Mouse (Mus musculus) lung, postnatal 10 days (tissue): ENCODE measurements around the gene Gm20219.

Source experiments
- DNase-seq: peaks from one replicate; pipeline ENCODE4 v3.0.0; 2021

Gm20219 gene

DNA sequence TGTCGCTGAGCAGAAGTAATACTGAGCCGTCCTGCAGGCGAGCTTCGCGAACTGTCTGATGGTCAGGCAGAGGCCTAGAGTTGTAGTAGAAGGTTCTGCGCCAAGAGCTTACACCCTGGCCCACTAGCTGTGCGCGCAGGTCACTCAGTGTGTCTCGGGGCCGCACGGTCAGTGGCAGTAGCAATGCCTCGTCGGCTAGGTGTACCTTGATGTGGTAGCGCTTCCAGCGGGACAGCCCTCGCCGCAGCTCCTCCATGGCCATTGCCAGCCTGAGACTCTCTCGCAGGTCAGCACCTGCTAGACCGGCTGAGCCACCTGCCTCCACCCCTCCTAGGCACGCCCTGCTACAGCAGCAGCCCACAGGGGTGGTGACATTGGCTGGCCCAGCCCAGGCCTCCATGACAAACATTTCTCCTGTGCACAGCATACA is at the start of gene Gm20219:
Gene Gm20219, minus strand, starts transcription at position 266 of the 430 bp plus-strand sequence.
- DNase-seq = peak; percentile 68

DNA sequence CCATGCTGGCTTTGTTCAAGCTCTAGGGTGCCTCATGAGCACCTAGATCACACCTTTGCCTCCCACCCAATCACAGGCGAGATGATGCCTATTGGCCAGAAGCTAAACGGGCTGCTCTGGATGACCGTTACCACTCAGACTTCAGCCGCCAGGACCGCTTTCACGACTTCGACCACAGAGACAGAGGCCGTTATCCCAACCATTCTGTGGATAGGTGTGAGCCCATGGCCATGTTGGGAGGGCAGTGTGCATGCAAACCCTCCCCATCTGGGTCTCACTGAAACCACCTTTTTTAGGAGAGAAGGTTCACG is 49.8 kb upstream of the Gm20219 start:
- DNase-seq = no peak

DNA sequence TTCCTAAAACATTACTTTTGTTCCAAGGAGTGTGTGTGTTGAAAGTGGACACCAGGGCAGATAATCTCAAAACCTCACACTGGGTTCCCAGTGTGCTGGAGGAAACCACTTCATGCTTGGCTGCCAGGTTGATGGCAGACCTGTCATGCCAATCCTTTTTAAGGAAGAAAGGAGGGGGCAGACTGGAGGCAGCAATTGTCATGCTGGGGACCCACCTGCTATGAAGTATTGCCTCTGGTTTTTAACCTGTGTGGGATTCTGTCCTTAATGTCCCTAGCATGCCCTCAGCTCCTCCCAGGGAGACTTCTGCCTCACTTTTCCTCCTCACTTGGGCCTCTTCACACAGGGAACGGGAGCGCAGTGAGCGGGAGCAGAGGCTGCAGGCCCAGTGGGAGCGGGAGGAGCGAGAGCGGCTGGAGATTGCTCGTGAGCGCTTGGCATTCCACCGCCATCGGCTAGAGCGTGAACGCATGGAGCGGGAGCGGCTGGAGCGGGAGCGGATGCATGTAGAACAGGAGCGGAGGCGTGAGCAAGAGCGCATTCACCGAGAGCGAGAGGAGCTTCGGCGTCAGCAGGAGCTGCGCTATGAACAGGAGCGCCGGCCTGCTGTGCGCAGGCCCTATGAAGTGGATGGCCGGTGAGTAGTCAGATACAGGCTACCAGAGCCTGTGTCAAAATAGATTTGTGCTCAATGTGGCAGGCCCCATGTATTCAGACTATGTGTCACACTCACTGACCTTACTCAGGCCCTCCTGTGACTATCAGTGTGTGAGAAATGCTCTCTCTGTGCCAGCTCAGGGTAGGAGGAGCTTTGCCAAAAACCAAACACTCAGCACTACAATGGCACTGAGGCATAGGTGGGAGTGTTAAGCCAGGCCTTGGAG is 49.2 kb upstream of the Gm20219 start:
- no peak for DNase-seq

DNA sequence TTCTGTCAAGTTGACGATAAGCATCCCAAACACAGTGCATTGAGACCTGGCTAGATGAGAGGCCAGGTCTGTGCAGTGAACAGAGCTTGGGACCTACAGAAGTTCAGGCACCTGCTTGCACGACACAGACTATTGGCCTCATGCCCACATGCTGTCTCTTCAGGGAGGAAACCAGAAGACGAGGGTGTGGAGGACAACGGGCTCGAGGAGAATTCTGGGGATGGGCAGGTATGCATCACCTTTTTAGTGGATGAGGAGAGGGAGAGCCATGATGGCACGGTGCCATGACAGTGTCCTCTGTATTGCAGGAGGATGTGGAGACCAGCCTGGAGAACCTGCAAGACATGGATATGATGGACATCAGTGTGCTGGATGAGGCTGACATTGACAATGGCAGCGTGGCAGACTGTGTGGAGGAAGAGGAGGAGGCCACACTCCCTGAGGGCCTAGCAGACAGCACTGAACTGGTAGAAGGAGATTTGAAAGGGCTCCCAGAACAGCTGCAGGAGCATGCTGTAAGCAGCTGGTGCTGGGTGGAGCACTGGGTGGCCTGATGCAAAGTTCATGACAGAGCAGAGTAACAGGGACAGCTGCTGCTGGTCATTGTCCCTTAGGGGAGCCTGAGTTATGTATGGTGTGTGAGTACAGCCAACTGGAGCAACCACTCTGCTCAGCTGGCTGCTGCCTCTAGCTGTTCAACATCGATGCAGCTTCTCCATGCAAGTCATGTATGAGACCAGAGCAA is 39.5 kb upstream of the Gm20219 start:
- DNase-seq = peak; percentile 45

DNA sequence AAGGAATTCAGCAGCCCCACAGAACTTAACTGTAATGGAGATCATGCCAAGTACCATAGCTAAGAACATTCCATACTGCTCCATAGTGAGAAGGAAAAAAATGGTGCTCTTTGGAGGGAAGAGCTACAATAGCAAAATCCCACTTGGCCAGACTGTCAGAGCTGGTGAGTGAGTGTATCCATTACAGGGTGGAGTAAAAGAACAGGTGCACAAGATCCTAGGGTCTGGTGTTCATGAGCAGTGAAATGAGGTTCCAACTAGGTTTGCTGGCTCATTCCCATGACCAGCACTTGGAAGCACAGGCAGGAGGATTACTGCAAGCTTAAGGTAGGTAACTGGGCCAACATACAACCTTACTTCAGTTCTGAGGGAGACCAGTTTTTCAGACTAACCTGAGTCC is 38.4 kb upstream of the Gm20219 start:
- no peak for DNase-seq

DNA sequence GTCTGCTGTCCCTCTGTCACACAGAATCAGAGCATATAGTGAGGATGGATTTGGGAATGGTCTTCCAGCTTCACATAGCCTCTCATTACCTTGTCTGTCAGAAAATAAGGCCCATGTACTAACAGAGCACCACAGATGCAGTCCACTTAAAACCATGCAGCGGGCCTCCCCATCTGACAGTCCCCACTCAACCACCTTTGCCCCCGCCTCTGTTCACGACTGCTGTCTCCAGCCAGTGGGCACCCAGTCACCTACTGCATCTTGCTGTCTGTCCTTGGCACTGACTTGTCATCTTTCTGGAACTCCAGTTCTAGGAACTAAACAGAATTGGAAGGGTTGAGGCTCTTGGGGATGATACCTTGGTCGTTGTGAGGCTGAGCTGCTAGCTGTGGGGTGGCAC is 34.7 kb upstream of the Gm20219 start:
- no peak for DNase-seq

DNA sequence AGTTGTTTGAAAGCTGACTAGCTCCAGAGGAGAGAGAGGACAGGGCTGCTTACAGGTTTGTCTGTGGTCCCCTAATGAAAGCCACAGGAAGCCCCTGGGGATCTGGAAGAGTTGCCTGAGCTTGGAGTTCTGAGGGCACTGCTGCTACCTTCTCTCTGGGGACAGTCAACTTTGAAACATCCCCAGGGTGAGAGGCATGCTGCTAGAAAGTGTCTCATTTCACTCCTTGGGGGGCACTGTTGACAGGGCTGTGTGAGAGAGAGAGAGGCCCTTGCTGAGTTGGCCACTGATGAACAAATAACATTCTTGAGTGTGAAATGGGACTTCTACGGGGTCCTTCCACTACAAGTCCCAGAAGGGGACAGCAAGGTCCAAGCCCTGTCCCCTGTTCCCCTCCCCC is 33.6 kb upstream of the Gm20219 start:
- DNase-seq = no peak

DNA sequence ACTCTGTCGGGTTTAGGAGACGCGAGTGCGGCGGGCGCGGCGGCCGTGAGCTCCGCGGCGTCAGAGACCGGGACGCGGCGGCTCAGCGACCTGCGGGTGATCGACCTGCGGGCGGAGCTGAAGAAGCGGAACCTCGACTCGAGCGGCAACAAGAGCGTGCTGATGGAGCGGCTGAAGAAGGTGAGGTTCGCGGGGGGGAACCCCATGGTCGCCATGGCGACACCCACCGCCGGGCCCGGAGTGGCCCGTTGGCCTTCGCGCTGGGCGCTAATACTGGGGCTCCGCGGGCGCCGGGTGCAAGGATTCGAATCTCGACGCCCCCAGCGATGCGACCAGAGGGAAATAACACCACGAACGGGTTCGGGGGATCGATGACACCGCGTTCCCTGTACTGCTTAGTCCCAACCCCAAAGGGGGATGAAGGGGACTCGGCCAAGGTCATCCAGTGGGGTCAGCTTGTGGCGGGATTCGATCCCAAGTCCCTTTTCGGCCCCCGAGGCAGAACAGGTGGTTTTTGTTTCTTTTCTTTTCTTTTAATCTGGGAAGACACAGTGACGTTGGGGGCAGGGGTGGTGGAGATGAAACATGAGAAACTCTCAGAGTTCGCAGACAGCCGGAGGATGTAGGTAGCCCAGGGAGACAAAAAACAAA is 31.1 kb upstream of the Gm20219 start:
- DNase-seq = peak; percentile 60

DNA sequence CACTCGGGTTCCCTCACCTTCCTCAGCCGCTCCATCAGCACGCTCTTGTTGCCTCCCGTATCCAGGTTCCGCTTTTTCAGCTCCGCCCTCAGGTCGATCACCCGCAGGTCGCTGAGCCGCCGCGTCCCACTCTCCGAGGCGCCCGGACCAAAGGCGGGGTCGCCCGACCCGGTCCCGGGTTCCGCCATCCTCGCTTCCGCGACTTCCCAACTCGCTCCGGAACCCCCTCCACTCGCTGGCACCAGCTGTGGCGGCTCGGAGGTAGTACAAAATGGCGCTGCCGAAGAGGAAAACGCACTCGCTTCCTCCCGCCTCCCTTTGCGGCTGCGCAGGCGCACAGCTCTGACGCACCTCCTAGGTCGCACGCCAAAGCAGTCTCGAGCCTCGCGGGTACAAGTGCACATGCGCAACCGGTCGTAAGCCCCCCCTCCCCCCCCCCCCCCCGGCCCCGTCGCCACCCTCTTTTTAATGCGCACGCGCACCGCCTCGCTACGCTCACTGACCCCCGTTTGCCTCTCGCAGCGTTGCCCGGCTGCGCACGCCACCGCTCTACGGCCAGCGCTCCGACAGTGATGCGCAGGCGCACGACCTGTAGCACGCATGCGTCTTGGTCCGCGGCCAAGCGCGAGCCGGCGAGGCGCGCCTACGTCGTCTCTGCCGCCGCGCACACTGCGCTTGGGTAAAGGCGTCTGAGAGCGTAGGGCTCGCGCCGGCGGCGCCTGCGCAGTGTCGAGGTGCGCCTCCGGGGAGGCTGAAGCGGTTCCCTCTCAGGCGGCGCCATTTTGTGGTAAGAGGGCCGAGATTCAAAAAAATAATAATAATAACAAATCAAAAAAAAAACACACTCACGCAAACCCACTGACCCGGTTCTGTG is 30.3 kb upstream of the Gm20219 start, which contains the start of the genes Safb2 and Safb:
Gene Safb2, minus strand, starts transcription at position 329 of the 874 bp plus-strand sequence.
Gene Safb, plus strand, starts transcription at position 569 of the 874 bp plus-strand sequence.
- peak; percentile 99 for DNase-seq

DNA sequence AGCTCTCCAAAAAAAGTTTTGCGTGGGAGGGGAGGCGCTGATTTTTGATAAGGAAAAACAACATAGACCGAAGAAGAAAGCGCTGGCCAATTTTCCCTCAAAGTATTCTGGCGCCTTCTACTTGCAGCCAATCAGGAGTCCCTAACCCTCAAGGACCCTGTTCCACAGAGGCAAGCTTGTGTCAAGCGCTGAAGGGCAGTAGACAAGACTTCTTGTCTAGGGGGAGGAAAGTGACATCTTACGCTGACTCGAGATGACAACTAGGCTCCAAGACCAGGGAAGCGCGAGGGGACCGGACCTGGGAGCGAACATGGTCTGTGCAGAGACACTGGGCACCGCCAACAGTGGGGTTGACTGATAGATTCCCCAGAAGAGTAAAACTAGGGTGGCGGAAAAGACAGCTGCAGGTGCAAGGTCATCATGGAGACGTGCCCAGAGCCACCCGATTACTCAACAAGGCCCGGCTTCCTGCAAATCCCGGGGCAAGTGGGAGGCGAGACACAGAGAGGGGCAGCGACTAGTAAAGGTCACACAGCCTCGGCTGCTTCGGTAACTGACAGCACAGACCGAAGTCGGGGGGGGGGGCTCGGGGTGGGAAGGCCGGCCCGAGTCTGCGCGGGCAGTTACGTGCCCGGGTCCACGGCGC is 29.5 kb upstream of the Gm20219 start:
- peak; percentile 72 for DNase-seq

DNA sequence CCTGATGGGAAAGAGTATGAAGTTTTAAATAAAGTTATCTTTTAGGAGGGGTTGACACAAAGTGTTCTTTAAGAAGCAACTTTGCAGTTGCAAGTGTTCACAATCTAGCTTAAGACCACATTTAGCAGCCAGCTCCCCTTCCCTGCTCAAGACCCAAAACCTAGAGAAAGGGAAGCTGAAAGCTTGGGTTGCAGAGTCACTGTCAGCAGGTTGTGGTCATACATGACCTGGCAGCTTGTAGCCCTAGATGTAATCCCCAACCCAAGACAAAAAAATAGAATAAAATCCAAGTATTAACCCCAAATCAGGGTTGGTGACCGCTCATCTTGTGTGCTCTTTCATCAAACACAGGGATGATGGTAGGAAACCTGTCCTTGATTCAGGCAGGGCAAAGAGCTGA is 28.9 kb upstream of the Gm20219 start:
- DNase-seq = no peak

DNA sequence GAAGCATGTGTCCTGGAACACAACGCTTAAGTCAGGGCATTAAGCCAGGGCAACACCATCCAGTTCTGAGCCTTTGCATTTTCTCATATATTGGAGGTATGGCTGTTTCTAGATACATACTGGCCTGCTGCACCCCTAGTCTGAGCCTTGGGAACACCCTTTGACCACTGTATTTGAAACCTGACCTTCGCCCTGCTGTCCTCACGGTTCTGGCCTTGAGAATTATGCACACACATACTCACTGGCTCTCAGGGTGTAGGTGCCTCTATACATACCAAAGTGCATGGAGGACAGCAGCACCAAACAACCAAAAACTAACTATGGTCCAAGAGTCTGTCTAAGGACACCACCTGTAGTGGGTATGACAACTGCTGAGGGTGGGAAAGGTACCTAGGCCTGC is 18.8 kb upstream of the Gm20219 start:
- no peak for DNase-seq

DNA sequence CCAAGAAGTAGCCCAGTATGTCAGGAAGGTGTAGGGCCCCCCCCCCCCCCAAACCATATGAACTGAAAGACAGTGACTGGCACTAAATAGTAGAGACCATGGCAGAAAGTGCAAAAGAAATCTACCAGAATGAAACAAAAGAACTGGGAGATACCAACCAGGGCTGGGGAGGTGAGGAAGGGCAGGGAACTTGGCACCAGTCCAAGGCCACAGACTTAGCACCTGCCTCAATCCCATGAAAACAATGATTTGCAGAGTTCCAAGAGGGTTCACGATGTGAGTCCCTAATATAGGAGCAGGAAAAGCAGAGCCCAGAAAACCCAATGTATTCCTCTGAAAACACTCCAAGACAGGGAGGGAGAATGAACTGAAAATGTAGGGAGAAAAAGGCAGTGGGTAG is 18.0 kb upstream of the Gm20219 start:
- no peak for DNase-seq

DNA sequence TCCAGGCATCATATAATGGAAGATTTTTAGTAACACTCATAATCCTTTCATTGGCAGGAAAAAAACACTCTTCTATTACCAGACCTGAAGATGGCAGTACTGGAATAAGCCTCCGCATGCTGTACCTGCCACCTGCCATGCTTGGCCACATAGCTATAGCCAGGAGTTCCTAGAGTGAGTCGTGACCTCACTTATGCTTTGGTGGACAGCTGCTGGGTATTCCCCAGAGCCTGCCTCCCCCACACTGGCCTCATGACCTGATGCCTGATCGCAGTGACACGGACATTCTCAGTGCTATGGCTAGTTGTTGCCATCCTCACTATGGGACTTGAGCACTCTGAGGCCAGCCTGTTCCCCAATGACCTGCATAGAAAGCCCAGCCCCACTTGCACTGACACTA is 16.1 kb upstream of the Gm20219 start:
- no peak for DNase-seq

DNA sequence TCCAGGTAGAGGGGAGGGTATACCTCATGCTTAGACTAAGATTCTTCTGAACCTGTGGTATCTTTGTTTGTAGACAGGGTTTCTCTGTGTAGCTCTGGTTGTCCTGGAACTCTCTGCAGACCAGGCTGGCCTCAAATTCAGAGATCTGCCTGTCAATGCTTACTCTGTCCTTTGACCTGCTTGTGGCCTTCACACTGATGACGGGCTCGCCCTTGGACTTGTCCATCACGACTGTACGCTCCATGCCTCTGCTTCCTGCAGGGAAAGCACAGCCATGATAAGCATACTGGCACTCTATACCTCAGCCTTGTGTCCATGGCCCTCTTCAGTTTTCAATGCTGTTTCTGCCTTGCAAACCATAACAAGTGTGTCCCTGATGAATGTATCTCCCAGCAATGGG is 13.2 kb upstream of the Gm20219 start:
- DNase-seq = no peak

DNA sequence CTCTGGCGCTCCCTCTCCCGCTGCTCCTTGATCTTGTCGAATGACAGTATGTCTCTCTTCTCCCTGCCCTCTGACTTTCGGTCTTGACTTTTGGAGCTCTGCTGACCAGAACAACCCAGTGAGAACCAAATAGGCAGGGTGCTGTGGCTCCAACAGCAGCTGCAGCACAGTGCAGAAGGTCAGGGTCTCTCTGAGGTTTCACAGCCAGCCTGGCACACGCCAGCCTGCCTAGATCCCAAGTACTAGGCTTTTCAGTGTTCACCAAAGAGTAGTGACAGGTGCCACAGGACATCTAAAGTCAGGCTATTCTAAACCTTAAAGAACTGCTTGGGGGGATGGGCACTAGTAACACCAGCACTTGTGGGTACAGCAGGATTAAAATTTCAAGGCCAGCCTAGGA is 12.7 kb upstream of the Gm20219 start:
- DNase-seq = no peak

DNA sequence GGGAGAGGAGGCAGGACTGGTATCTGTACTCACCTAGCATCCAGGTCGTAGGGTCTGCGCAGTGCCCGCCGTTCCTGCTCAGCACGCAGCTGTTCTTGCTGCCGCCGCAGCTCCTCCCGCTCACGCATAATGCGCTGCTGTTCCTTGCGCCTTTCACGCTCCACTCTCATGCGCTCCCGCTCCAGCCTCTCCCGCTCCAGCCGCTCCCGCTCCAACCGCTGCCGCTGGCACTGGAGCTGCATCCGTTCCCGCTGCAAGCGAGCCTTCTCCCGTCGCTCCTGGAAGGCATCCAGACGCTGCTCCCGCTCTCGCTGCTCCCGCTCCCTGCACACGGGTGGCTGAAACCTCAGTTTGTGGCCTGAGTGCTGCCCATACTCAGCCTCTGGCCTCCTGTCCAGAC is 12.1 kb upstream of the Gm20219 start:
- no peak for DNase-seq

DNA sequence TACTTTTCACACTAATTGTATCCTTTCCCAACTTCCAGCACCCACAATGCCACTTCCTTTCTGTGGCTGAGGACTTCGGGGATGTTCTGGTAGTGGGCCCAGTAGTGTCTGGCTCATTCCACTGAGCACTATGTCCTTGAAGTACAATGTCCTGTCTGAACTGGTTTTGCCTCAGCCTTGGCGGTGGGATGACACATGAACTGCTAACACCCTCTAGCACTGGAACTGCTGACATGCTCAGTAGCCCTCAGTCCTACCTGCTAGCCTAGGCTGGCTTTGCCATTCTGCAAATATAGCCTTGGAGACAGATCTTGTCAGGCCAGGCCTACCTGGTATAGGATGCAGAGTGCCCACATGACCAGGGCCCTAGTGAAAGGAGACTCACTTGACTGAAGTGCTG is 7.7 kb upstream of the Gm20219 start:
- DNase-seq = no peak

DNA sequence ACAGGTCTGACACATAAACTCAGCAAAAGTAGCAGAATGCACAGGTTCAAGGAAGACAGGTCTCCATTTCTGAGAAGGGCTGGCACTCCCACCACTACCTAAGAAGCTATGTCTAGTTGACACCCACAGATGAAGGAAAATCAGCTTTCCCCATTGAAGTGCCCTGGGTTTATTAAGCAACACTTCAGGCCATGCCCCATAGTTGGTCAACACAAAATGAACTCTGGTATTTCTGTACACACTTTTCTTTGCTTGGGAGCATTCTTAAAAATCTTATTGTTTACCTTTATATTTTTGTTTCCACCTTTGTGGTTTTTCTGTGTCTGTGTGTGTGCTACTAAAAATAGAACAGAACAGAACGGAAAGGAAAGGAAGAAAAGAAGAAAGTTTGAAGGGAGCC is 5.9 kb upstream of the Gm20219 start:
- no peak for DNase-seq

DNA sequence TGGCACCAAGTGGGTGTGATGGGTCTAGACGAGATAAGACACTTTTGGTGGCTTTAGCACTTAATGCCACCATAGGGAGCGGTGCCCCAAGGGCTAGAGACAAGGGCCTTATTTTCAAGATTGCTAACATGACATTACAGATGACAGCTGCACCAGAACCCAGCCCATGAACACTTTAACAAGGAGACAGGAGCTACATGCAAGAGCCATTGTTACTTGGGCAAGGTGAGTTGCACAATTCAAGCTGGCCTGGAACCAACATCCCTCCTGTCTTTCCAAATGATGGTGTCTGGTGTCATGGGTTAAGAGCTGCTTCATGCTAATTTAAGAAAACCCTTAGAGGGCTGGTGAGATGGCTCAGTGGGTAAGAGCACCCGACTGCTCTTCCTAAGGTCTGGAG is 5.2 kb upstream of the Gm20219 start:
- no peak for DNase-seq

DNA sequence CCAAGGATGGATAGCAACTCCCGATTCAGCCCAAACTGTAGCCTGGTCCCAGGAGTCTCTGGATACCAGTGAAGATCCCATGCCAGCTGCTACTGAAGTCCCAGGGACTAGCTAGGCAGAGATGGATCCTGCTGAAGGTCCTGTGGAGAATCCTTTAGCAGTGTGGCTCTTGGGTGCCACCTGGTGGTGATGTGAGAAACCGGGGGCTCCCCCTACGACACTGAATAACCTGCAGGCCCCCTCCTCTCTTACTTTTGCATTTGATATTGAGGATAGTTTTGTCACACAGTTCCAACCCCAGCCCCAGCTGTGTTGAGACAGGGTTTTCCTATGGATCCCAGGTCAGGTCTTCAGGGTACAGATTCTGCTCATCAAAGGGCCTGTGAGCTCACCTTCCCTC is 4.3 kb upstream of the Gm20219 start:
- DNase-seq = peak; percentile 75

DNA sequence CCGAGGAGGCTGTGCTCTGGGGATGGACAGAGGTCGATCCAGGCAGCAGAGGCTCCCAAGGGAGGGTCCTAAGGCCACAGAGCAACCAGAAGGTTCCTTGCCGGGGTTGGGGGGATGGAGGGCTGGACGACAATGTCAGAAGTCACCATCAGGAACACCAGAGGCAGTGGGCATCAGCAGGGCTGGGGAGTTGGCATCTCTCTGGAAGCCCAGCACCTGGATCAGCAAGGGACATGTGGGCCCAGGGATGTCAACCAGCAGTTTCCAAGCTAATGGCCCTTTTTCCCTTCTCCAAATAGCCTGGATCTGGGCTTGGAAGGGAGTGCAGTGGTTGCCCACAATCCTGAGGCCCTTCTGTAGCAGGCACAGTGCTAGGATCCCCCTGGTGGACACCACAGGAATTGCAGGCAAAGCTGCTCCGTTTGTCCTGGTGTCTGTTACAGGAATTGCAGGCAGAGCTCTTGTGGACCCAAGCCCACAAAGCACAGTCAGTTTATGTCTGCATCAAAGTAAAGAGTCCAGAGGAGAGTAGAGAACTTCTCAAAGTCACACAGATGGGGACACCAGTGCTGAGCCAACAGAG is 1.3 kb downstream of the Gm20219 start:
- peak; percentile 74 for DNase-seq
